Mouse (Mus musculus) embryo, embryonic 10 days (tissue): Measurements from ENCODE around the gene Gm13694.
"Not testable (repeated sequence)": the region's sequence is repeated elsewhere in the genome, so short reads cannot be mapped to it uniquely, and the experiment has no call there.

ENCODE experiments used
- DNase-seq: peaks from one replicate; pipeline ENCODE4 v3.0.0-alpha.2; 2015; ENCODE audit warnings: low spot score

The Gm13694 gene

DNA sequence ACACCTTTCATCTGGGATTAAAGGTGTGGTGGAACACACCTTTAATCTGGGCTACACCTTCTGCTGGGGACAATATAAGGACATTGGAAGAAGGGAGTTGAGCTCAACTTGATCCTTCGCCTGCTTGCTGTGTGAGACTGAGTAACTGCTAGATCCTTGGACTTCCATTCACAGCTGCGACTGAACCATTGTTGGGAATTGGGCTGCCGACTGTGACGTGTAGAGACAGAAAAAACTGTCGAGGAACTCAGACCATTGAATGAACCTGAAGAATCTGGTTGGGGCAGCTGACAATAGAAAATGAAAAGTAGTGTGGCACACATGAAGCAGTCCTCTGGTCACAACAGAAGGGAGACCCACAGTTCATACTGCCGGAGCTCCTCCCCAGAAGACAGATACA lies at the start of gene Gm13694:
Gene Gm13694 (plus strand): TSS at position 301 of the 400 bp plus-strand sequence.
- DNase-seq: not testable (repeated sequence)

DNA sequence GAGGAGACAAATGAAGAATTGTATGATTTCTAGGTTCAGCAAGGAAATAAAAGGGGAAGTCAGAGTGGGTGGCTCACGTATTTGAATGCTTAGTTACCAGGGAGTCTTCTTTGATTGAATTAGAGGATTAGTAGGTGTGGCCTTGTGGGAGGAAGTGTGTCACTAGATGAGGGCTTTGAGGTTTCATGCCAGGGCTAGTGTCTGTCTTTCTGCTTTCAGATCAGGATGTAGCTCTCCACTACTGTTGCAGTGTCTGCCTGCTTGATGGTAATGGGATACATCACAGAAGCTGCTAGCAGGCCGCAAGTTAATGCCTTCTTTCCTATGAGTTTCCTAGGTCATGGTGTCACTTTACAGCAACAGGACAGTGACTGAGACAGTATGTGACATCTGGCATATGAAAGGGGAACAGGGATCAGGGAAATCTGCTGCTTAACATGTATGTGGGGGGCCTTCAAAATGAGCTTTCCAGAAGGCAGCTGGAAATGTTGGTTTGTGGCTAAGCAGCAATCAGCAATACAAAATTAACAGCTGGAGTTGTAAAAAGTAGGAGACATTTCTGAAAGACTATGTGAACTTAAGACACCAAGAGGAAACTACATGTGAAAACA lies 49.1 kb upstream of the Gm13694 start:
- DNase-seq: no peak

DNA sequence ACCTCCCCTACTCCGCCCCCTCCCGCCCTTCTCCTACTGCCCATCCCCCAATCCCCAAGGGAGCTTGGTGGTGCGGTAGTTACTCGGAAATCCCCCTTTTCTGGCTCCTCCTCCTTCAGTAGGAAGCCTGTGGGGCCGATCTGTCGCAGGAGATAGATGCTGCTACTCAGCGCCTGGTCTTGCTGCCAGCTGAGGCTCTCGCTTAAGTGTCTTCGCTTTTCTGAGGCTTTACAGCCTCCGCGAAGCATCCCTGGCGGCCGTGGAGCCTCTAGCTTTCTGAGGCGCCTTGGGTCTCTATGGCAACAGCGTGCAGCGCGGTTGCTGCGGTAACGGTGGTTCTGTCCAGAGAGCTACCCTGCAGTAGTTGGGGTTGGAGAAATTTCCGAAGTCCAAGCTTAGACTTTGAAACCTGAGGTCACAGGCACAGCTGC lies 37.8 kb upstream of the Gm13694 start, which contains the start of gene Zswim2:
Gene Zswim2 (minus strand): TSS at position 298 of the 431 bp plus-strand sequence.
- peak; percentile 91 for DNase-seq

GRCm38 (mm10) chr2:83941378-83941777 lies 37.4 kb upstream of the Gm13694 start:
- DNase-seq: no peak

DNA sequence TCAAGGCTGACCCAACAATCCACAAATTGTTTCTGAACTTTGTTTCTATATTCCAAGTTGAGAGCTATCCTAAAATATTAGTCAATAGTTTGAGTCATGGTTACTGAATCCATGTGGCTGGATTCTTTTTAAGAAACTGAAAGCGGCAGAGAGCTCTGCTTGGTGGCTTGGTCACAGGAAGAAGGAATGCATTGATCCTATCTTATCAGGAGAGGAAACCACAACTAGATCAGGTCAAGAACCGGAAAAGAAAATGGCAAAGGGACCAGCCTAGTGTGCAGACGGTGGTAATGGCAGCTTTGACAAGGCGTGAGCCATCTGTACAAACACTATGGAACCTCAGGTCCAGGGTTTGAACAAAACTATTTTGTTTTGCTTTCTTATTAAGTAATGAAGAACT lies 36.9 kb upstream of the Gm13694 start:
- no peak for DNase-seq

DNA sequence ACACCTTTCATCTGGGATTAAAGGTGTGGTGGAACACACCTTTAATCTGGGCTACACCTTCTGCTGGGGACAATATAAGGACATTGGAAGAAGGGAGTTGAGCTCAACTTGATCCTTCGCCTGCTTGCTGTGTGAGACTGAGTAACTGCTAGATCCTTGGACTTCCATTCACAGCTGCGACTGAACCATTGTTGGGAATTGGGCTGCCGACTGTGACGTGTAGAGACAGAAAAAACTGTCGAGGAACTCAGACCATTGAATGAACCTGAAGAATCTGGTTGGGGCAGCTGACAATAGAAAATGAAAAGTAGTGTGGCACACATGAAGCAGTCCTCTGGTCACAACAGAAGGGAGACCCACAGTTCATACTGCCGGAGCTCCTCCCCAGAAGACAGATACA lies 23.3 kb upstream of the Gm13694 start, which contains the start of gene Gm13698:
Gene Gm13698 (plus strand): TSS at position 301 of the 400 bp plus-strand sequence.
- DNase-seq: not testable (repeated sequence)

GRCm38 (mm10) chr2:83961203-83961602 lies 17.5 kb upstream of the Gm13694 start, which contains the start of gene Gm13693:
Gm13693 (plus strand) TSS chr2:83961503.
- not testable (repeated sequence) for DNase-seq

GRCm38 (mm10) chr2:83967013-83967412 lies 11.7 kb upstream of the Gm13694 start, which contains the start of gene Gm13695:
Gm13695 (plus strand) TSS chr2:83967313.
- not testable (repeated sequence) for DNase-seq

DNA sequence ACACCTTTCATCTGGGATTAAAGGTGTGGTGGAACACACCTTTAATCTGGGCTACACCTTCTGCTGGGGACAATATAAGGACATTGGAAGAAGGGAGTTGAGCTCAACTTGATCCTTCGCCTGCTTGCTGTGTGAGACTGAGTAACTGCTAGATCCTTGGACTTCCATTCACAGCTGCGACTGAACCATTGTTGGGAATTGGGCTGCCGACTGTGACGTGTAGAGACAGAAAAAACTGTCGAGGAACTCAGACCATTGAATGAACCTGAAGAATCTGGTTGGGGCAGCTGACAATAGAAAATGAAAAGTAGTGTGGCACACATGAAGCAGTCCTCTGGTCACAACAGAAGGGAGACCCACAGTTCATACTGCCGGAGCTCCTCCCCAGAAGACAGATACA lies 5.9 kb upstream of the Gm13694 start, which contains the start of gene Gm13696:
Gene Gm13696 (plus strand): TSS at position 301 of the 400 bp plus-strand sequence.
- not testable (repeated sequence) for DNase-seq

GRCm38 (mm10) chr2:83984443-83984842 lies 5.7 kb downstream of the Gm13694 start, which contains the start of gene Gm13697:
Gm13697 (plus strand) TSS chr2:83984743.
- DNase-seq: not testable (repeated sequence)

DNA sequence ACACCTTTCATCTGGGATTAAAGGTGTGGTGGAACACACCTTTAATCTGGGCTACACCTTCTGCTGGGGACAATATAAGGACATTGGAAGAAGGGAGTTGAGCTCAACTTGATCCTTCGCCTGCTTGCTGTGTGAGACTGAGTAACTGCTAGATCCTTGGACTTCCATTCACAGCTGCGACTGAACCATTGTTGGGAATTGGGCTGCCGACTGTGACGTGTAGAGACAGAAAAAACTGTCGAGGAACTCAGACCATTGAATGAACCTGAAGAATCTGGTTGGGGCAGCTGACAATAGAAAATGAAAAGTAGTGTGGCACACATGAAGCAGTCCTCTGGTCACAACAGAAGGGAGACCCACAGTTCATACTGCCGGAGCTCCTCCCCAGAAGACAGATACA lies 11.5 kb downstream of the Gm13694 start, which contains the start of gene Gm13691:
Gene Gm13691 (plus strand): TSS at position 301 of the 400 bp plus-strand sequence.
- not testable (repeated sequence) for DNase-seq

DNA sequence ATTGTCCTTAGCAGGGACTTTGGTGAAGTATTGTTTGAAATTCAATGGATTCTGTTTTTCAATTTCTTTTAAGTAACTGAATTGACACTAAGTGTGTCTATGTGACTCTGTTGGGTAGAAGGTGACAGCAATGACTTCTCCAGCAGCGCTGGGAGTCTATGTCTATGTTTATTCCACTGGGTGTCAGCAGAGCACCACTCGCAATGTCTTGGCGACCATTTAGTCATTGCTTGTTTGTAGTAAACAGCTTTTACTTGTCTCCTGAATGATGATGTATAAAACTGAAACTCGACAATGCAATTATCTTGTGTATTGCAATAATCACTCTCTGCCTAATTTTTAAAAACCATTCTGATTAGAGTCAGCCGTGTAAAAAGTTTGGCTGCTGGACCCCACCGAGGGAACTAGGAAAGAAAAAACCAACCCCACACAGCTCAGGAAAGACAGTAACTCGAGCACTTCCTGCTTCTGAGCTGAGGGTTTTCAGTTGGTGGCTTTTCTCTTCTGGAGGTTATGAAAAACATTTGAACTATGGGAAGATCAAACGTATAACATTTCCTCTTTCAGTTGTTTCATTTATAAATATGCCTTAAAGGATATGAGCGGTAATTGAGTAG lies 15.0 kb downstream of the Gm13694 start:
- DNase-seq: not testable (repeated sequence)

- not testable (repeated sequence) for DNase-seq
Measured at GRCm38 (mm10) chr2:83994526-83994925, 15.8 kb downstream of the Gm13694 start.

DNA sequence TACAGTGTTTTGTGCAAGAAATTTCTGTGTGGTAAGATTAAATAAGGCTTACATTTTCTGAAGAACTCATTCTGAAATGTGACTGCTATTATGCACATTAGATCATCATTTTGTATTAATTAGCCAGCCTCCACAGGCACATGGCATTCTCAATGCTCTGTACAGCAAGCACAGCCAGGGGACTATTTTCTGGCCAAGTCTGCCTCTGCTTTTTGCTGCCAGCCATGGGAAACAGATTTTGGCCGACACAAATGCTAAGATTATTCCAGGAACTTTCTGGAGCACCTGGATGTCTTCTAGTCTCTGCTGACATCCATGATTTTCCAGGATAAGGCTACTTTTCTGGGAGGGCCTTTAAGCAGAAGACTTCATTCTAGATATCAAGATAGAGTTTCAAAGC lies 30.2 kb downstream of the Gm13694 start:
- no peak for DNase-seq

DNA sequence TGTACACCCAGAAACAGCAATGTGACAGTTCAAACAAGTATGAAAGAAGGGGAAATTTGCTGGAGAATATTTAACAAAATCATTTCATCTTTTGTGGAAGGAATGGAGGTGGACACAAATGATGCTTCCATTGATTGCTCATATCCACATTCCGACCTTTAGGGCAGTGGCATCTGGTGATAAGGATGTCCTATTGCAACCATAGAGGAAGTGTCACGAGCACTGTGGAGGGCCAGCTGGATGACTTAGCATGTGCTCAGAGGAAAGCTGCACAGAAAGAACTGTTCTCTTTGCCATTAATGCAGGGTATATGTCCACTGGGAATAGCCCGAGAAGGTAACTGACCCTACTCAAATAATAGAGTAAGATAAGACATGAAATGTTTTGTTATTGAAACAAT lies 31.1 kb downstream of the Gm13694 start:
- no peak for DNase-seq

DNA sequence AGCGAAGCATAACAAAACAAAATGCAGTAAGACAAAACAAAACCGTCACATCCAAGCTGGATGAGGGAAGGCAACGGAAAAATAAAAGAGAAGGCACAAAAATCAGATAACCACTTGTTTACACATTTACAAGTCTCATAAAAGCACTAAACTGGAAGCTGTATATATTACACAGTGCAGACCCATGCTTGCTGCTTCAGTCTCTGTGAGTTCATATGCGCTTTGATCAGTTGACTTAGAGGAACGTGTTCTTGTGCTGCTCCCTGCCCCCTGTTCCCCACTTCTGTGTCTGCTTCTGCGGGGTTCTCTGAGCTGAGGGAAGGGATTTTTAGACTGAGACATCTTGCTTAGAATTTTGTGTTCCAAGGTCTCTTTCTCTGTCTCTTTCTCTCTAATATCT lies 35.8 kb downstream of the Gm13694 start:
- no peak for DNase-seq

- DNase-seq: not testable (repeated sequence)
Measured at GRCm38 (mm10) chr2:84016291-84016690, 37.6 kb downstream of the Gm13694 start.

DNA sequence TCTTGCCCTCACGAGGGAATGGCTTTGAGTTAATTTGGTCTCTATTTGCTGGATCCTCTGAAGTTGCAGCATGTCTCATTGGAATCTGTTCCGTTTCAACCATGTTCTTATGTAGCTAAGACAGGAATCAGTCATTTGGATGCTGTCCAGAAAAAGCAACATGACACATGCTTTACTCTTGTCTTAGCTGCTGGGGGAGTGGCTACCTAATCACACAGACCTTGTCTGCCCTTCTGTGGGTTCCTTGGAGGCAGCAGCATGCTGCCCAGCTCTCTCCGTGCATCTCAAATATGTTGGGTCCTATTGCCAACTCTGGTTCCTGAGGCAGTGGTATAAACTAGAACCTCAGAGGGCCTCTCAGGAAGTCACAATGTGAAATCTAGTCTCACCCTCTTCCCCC lies 39.6 kb downstream of the Gm13694 start:
- no peak for DNase-seq

- DNase-seq: peak; percentile 51
Measured at GRCm38 (mm10) chr2:84019519-84020305, 41.0 kb downstream of the Gm13694 start.

GRCm38 (mm10) chr2:84021930-84022329 lies 43.2 kb downstream of the Gm13694 start:
- DNase-seq: no peak

GRCm38 (mm10) chr2:84022905-84023304 lies 44.2 kb downstream of the Gm13694 start:
- DNase-seq: no peak

- no peak for DNase-seq
Measured at GRCm38 (mm10) chr2:84023319-84023718, 44.6 kb downstream of the Gm13694 start.
